In genomic region chr17:72997301-72997921, GRCm38 (mm10) we compare ENCODE assay signal across 9 mouse cellular contexts.
DNase-seq lines count a peak whose midpoint lies in the region; ATAC-seq and TF ChIP-seq lines count a peak whose summit lies in the region.
"Had no signal": no experiment of that assay in that cellular context is flagged by ENCODE, and none has a peak within 500 bp of the region (broad histone marks: within the 10 kb centered on the region; RNA-seq: fewer than 3 reads in every experiment).

No protein-coding gene starts in this region.

- H3K4me3 ChIP-seq in kidney, postnatal 0 days (replicated peaks; ENCODE audit: low read depth, low read length), result no peak overlapping the region
- no peak overlapping the region for H3K4me3 ChIP-seq in embryonic facial prominence, embryonic 15.5 days (replicated peaks)
- H3K4me3 ChIP-seq in hindbrain, embryonic 16.5 days (ENCODE audit: low read length), result no peak overlapping the region
- no peak overlapping the region for H3K4me3 ChIP-seq in neural tube, embryonic 12.5 days

- no peak overlapping the region for H3K9ac ChIP-seq in kidney, postnatal 0 days (ENCODE audit: low read depth, low read length)
- no peak overlapping the region for H3K9ac ChIP-seq in embryonic facial prominence, embryonic 15.5 days
- no peak overlapping the region for H3K9ac ChIP-seq in hindbrain, embryonic 16.5 days (ENCODE audit: low read depth, low read length)
- H3K9ac ChIP-seq in neural tube, embryonic 12.5 days, result 0 out of 2 replicates have a peak overlapping the region, but pooled peaks have one; percentile 22

- H3K27ac ChIP-seq in kidney, postnatal 0 days, result peak overlapping the region; percentile 62; the same call in 1 of the 2 replicates
- H3K27ac ChIP-seq in embryonic facial prominence, embryonic 15.5 days (replicated peaks), result peak overlapping the region; percentile 28; the same call in 1 of the 2 replicates
- H3K27ac ChIP-seq in hindbrain, embryonic 16.5 days (ENCODE audit: low read depth, low read length), result no peak overlapping the region
- no peak overlapping the region for H3K27ac ChIP-seq in neural tube, embryonic 12.5 days

- peaks cover 12% of the 10 kb centered on the region for H3K4me1 ChIP-seq in kidney, postnatal 0 days (replicated peaks; ENCODE audit: insufficient read depth, low read length)
- peaks cover 13% of the 10 kb centered on the region for H3K4me1 ChIP-seq in embryonic facial prominence, embryonic 15.5 days
- peaks cover 5% of the 10 kb centered on the region for H3K4me1 ChIP-seq in hindbrain, embryonic 16.5 days (ENCODE audit: control insufficient read depth, insufficient read depth, low read depth, low read length)
- H3K4me1 ChIP-seq in neural tube, embryonic 12.5 days, result peaks cover 20% of the 10 kb centered on the region

- no peaks in the 10 kb centered on the region for H3K9me3 ChIP-seq in kidney, postnatal 0 days (replicated peaks; ENCODE audit: low read length)
- H3K9me3 ChIP-seq in embryonic facial prominence, embryonic 15.5 days (replicated peaks), result no peaks in the 10 kb centered on the region
- no peaks in the 10 kb centered on the region for H3K9me3 ChIP-seq in hindbrain, embryonic 16.5 days (ENCODE audit: control insufficient read depth, low read length)
- H3K9me3 ChIP-seq in neural tube, embryonic 12.5 days, result no peaks in the 10 kb centered on the region

- intact Hi-C loops in left cerebral cortex, postnatal 36 days (cut with DNase I), result no loop called here

- peak; percentile 55 for DNase-seq in kidney, postnatal 0 days (ENCODE audit: low spot score)
- DNase-seq in kidney, adult 9 months, result no peak
- no peak for DNase-seq in ovary, postnatal 36 days (ENCODE audit: low spot score)
- DNase-seq in frontal cortex, postnatal 25 days (ENCODE audit: low spot score in 2 of 2), result no peak
- no peak for DNase-seq in left cerebral cortex, postnatal 36 days (ENCODE audit: low spot score in 2 of 2)

- 10% methylated on average over 5 of the region's 5 CpGs for WGBS in kidney, postnatal 0 days
- WGBS in embryonic facial prominence, embryonic 15.5 days, result 16% methylated on average over 5 of the region's 5 CpGs
- 8% methylated on average over 5 of the region's 5 CpGs for WGBS in hindbrain, embryonic 16.5 days
- 3% methylated on average over 5 of the region's 5 CpGs for WGBS in neural tube, embryonic 12.5 days

- H3K27me3 ChIP-seq in kidney, postnatal 0 days (ENCODE audit: insufficient read depth, low read length), result no peaks in the 10 kb centered on the region
- no peaks in the 10 kb centered on the region for H3K27me3 ChIP-seq in embryonic facial prominence, embryonic 15.5 days
- no peaks in the 10 kb centered on the region for H3K27me3 ChIP-seq in hindbrain, embryonic 16.5 days (replicated peaks; ENCODE audit: control insufficient read depth, insufficient read depth, low read length)
- H3K27me3 ChIP-seq in neural tube, embryonic 12.5 days (replicated peaks), result no peaks in the 10 kb centered on the region
- H3K27me3 ChIP-seq: Patski had no signal

- no peak overlapping the region for H3K4me2 ChIP-seq in kidney, postnatal 0 days (ENCODE audit: low read length)
- H3K4me2 ChIP-seq in embryonic facial prominence, embryonic 15.5 days (replicated peaks), result no peak overlapping the region
- H3K4me2 ChIP-seq in hindbrain, embryonic 16.5 days (ENCODE audit: low read length), result no peak overlapping the region
- H3K4me2 ChIP-seq in neural tube, embryonic 12.5 days (replicated peaks), result peak overlapping the region; percentile 10; the same call in 1 of the 2 replicates

- no peak for TF ChIP-seq CTCF in kidney, postnatal 0 days (IDR thresholded peaks at IDR 0.05; ENCODE audit: low read depth)

- H3K36me3 ChIP-seq in kidney, postnatal 0 days (ENCODE audit: insufficient read depth, low read length), result no peaks in the 10 kb centered on the region
- no peaks in the 10 kb centered on the region for H3K36me3 ChIP-seq in embryonic facial prominence, embryonic 15.5 days
- H3K36me3 ChIP-seq in hindbrain, embryonic 16.5 days (ENCODE audit: control insufficient read depth, insufficient read depth, low read length), result no peaks in the 10 kb centered on the region
- no peaks in the 10 kb centered on the region for H3K36me3 ChIP-seq in neural tube, embryonic 12.5 days

- no peak for ATAC-seq in kidney, postnatal 0 days (replicated peaks; ENCODE audit: low FRiP score, low read depth)
- 0 out of 2 replicates have a peak, but pooled peaks have one; percentile 46 for ATAC-seq in embryonic facial prominence, embryonic 15.5 days (ENCODE audit: insufficient number of reproducible peaks, low FRiP score, low TSS enrichment, low read depth)
- peak; percentile 81 for ATAC-seq in hindbrain, embryonic 16.5 days
- ATAC-seq in neural tube, embryonic 12.5 days (ENCODE audit: low FRiP score, low read depth), result peak; percentile 82
- ATAC-seq: Patski had no signal

Comparison
In these comparisons a context has a peak if more than half of its experiments do, and no peak if none do; other contexts are left out.
1. H3K27ac ChIP-seq: peak in kidney, postnatal 0 days (single experiment) and embryonic facial prominence, embryonic 15.5 days (single experiment); none in hindbrain, embryonic 16.5 days (single experiment) and neural tube, embryonic 12.5 days (single experiment).